Mouse (Mus musculus): ENCODE measurements around the gene Snx9. TPM values are rescaled to one million over a fixed set of nuclear protein-coding genes. Genes with fewer than 3 reads are reported as not detected.

Snx9 gene
- total RNA-seq, 2 experiments from 2014 or later = 37.7 to 41.0 TPM

GRCm38 (mm10) chr17:5870002-5870401, 28.9 kb downstream of the Snx9 start:
- intact Hi-C loops (cut with DNase I) = no loop called here
- no peak for DNase-seq

GRCm38 (mm10) chr17:5870696-5871095, 29.6 kb downstream of the Snx9 start:
- intact Hi-C loops (cut with DNase I) = no loop called here
- DNase-seq = no peak

- intact Hi-C loops (cut with DNase I) = no loop called here
- peak; percentile 79 for DNase-seq
Observed at GRCm38 (mm10) chr17:5872506-5872905, 31.4 kb downstream of the Snx9 start.

GRCm38 (mm10) chr17:5874565-5874964, 33.4 kb downstream of the Snx9 start:
- intact Hi-C loops (cut with DNase I) = no loop called here
- no peak for DNase-seq

GRCm38 (mm10) chr17:5877611-5878157, 36.6 kb downstream of the Snx9 start:
- DNase-seq = no peak
- intact Hi-C loops (cut with DNase I) = no loop called here

GRCm38 (mm10) chr17:5878878-5879277, 37.7 kb downstream of the Snx9 start:
- intact Hi-C loops (cut with DNase I) = no loop called here
- DNase-seq = no peak

- DNase-seq = peak; percentile 76 to 80
- intact Hi-C loops (cut with DNase I) = loop anchor here (5.0 kb wide), 1 partner anchor 43 kb away; the partner anchor contains the start of gene Snx9
Observed at GRCm38 (mm10) chr17:5885474-5885873, 44.3 kb downstream of the Snx9 start.

GRCm38 (mm10) chr17:5886181-5886810, 45.2 kb downstream of the Snx9 start:
- DNase-seq = no peak
- intact Hi-C loops (cut with DNase I) = loop anchor here (5.0 kb wide), 1 partner anchor 44 kb away; the partner anchor contains the start of gene Snx9

GRCm38 (mm10) chr17:5886943-5887800, 46.0 kb downstream of the Snx9 start:
- DNase-seq = peak in 1 of 2 experiments; percentile 28
- intact Hi-C loops (cut with DNase I) = loop anchor here (1.0 to 5.0 kb wide), 2 partner anchors 45 to 91 kb away; partner anchors contain the start of gene Snx9

GRCm38 (mm10) chr17:5890429-5890828, 49.3 kb downstream of the Snx9 start:
- peak; percentile 86 to 93 for DNase-seq
- intact Hi-C loops (cut with DNase I) = loop anchor here (5.0 kb wide), 1 partner anchor 453 kb away; no protein-coding TSS in a partner anchor

GRCm38 (mm10) chr17:5891933-5892683, 51.0 kb downstream of the Snx9 start:
- intact Hi-C loops (cut with DNase I) = loop anchor here (2.0 to 5.0 kb wide), 2 partner anchors 93 to 455 kb away; no protein-coding TSS in a partner anchor
- no peak for DNase-seq

GRCm38 (mm10) chr17:5893092-5893491, 52.0 kb downstream of the Snx9 start:
- intact Hi-C loops (cut with DNase I) = loop anchor here (2.0 to 5.0 kb wide), 2 partner anchors 94 to 456 kb away; no protein-coding TSS in a partner anchor
- no peak for DNase-seq

GRCm38 (mm10) chr17:5893574-5894148, 52.5 kb downstream of the Snx9 start:
- intact Hi-C loops (cut with DNase I) = loop anchor here (2.0 to 5.0 kb wide), 2 partner anchors 95 to 456 kb away; no protein-coding TSS in a partner anchor

GRCm38 (mm10) chr17:5896066-5896465, 54.9 kb downstream of the Snx9 start:
- DNase-seq = no peak

More at GRCm38 (mm10) chr17:5893574-5894148, 52.5 kb downstream of the Snx9 start:
- no peak for DNase-seq

GRCm38 (mm10) chr17:5896607-5897006, 55.5 kb downstream of the Snx9 start:
- intact Hi-C loops (cut with DNase I) = no loop called here
- DNase-seq = no peak

More at GRCm38 (mm10) chr17:5896066-5896465, 54.9 kb downstream of the Snx9 start:
- intact Hi-C loops (cut with DNase I) = no loop called here

GRCm38 (mm10) chr17:5897326-5898200, 56.4 kb downstream of the Snx9 start:
- no peak for DNase-seq
- intact Hi-C loops (cut with DNase I) = no loop called here

GRCm38 (mm10) chr17:5899251-5899650, 58.1 kb downstream of the Snx9 start:
- DNase-seq = no peak
- intact Hi-C loops (cut with DNase I) = no loop called here

GRCm38 (mm10) chr17:5901381-5901780, 60.3 kb downstream of the Snx9 start:
- no peak for DNase-seq
- intact Hi-C loops (cut with DNase I) = no loop called here

Data from heart, postnatal 10 days (tissue).